Comparison of ENCODE assay signal across 12 mouse cellular contexts in the genomic region with DNA sequence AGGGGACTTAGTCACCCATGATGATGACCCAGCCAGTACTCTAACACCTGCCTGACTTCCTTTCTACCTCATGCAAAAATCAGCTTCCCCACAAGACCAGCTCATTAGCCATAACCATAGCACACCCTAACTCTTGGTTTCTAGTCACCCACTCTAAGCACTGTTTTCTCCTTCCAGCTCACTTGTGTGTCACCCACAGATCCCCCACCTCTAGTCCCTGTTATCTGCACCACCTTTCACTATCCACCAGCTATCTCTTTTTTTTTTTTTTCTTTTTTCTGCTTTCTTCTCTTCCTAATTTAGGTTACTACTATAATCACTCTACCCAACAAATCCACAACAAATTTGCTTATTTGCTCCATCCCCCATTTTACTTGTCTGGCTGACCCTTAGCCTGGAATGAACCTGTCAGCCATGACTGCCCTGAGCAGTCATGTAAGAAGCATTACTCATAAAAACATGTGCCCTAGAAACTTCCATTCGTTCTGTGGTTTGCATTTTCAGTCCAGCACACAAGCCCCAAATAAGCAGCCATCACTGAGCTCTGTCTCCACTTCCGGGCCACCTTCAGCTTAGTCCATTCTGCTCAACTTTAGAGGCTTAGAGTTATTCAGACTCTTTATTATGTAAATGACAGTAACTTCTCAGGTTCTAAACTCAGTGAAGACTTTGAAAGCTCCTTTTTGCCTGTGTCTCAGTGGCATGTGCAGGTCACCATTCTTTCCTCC. TPM values are rescaled to one million over a fixed set of nuclear protein-coding genes. Genes with fewer than 3 reads are reported as not detected.
"Had no signal": no experiment of that assay in that cellular context is flagged by ENCODE, and none has a peak within 500 bp of the region (broad histone marks: within the 10 kb centered on the region; RNA-seq: fewer than 3 reads in every experiment).

No protein-coding gene starts in this region.

- H3K27ac ChIP-seq: layer of hippocampus, adult 2 months; limb, embryonic 13.5 days; liver, embryonic 14.5 days; midbrain, embryonic 13.5 days; stomach, postnatal 0 days had no signal

- H3K9me3 ChIP-seq: limb, embryonic 13.5 days; midbrain, embryonic 13.5 days had no signal

- H3K9ac ChIP-seq: limb, embryonic 13.5 days; liver, embryonic 14.5 days; midbrain, embryonic 13.5 days had no signal

- DNase-seq: kidney, postnatal 25 days; left cerebral cortex, postnatal 4 days; lung, adult 18-20 months; right cerebral cortex, adult 18-20 months; right cerebral cortex, postnatal 25 days; thymus, postnatal 4 days had no signal

- H3K4me3 ChIP-seq: layer of hippocampus, adult 2 months; limb, embryonic 13.5 days; midbrain, embryonic 13.5 days had no signal

- H3K27me3 ChIP-seq: limb, embryonic 13.5 days; midbrain, embryonic 13.5 days had no signal

- H3K36me3 ChIP-seq: limb, embryonic 13.5 days; midbrain, embryonic 13.5 days had no signal

- H3K4me1 ChIP-seq: limb, embryonic 13.5 days; midbrain, embryonic 13.5 days had no signal

- H3K4me2 ChIP-seq: limb, embryonic 13.5 days; midbrain, embryonic 13.5 days had no signal

- ATAC-seq: midbrain, embryonic 13.5 days had no signal

RNA-seq across cellular contexts. Expression of a gene that starts 44.9 kb away (rescaled TPM):
- polyA plus RNA-seq: midbrain, embryonic 13.5 days; midbrain, postnatal 0 days had no signal
